In genomic region chr11:56254437-56254836, GRCm38 (mm10) we compare ENCODE assay signal across 24 mouse cellular contexts.
DNase-seq lines count a peak whose midpoint lies in the region.
"Had no signal": no experiment of that assay in that cellular context is flagged by ENCODE, and none has a peak within 500 bp of the region (broad histone marks: within the 10 kb centered on the region; RNA-seq: fewer than 3 reads in every experiment).

No protein-coding gene starts in this region.

- intact Hi-C loops in heart, postnatal 10 days (cut with DNase I), result no loop called here
- intact Hi-C loops in left cerebral cortex, postnatal 14 days (cut with DNase I), result no loop called here
- intact Hi-C loops in left cerebral cortex, postnatal 4 days (cut with DNase I), result no loop called here

- DNase-seq in heart, adult 8-10 months (ENCODE audit: low spot score), result peak; percentile 14
- DNase-seq in heart, postnatal 10 days, result no peak
- DNase-seq in left cerebral cortex, postnatal 14 days (ENCODE audit: low spot score in 2 of 2), result peak; percentile 15 to 50
- DNase-seq in left cerebral cortex, postnatal 4 days, result no peak
- DNase-seq in adipocyte (ENCODE audit: low spot score), result peak; percentile 17
- DNase-seq in kidney, adult 8-10 months, result no peak
- no peak for DNase-seq in testis, postnatal 14 days (ENCODE audit: low spot score)
- DNase-seq: adrenal gland, adult 8-10 months; B cell, adult 2 months; cerebellum, adult 11 months; cerebellum, adult 9-10 months; cerebellum, postnatal 36 days; gastrocnemius, postnatal 25 days; heart, adult 11 months; heart, postnatal 4 days; kidney, adult 9 months; kidney, postnatal 10 days; lung, embryonic 14.5 days; lung, postnatal 14 days; midbrain, embryonic 14.5 days; retina, postnatal 1 day; spleen, adult 18-20 months; thymus, adult 2 months; thymus, postnatal 4 days had no signal

Comparison
In these comparisons a context has a peak if more than half of its experiments do, and no peak if none do; other contexts are left out.
1. DNase-seq: peak in heart, adult 8-10 months (single experiment), left cerebral cortex, postnatal 14 days (2 of 2) and adipocyte (single experiment); none in heart, postnatal 10 days (0 of 2), left cerebral cortex, postnatal 4 days (single experiment), kidney, adult 8-10 months (0 of 2) and testis, postnatal 14 days (single experiment).